Mouse (Mus musculus) lung, postnatal 0 days (tissue): ENCODE data around the gene Cplx1. TPM values are rescaled to one million over a fixed set of nuclear protein-coding genes. Genes with fewer than 3 reads are reported as not detected.
"Not testable (repeated sequence)": the region's sequence is repeated elsewhere in the genome, so short reads cannot be mapped to it uniquely, and the experiment has no call there.

Experiments used
- ATAC-seq: fragments of 200-750 bp; cut with Nextera tagmentation; 2 replicates; pipeline ENCODE4 v1.8.0; 2017; ENCODE audit warnings: moderate library complexity
- DNase-seq: peaks from one replicate; pipeline ENCODE4 v3.0.0-alpha.2; 2016; ENCODE audit warnings: low spot score
- H3K27ac ChIP-seq: fragments of 300-500 bp; sonication (generic); 2 replicates; pipeline ENCODE4 v1.5.1; 2014; ENCODE audit warnings: antibody characterized with exemption, mild to moderate bottlenecking, low read length, mixed read lengths
- H3K27me3 ChIP-seq: fragments of 300-500 bp; sonication (generic); replicated peaks from 2 replicates; pipeline ENCODE4 v1.6.1; 2014; ENCODE audit warnings: low read length, mixed read lengths; ENCODE audit not compliant: insufficient read depth
- H3K36me3 ChIP-seq: fragments of 300-500 bp; sonication (generic); 2 replicates; pipeline ENCODE4 v1.6.1; 2014; ENCODE audit warnings: low read length, mixed read lengths; ENCODE audit not compliant: insufficient read depth
- H3K4me1 ChIP-seq: fragments of 300-500 bp; sonication (generic); 2 replicates; pipeline ENCODE4 v1.6.1; 2014; ENCODE audit warnings: antibody characterized with exemption, low read depth, low read length, mixed read lengths; ENCODE audit not compliant: insufficient read depth
- H3K4me2 ChIP-seq: fragments of 300-500 bp; sonication (generic); replicated peaks from 2 replicates; pipeline ENCODE4 v1.6.1; 2014; ENCODE audit warnings: low read depth, mild to moderate bottlenecking, low read length, moderate library complexity, mixed read lengths
- H3K4me3 ChIP-seq: fragments of 300-500 bp; sonication (generic); 2 replicates; pipeline ENCODE4 v1.5.1; 2014; ENCODE audit warnings: low read depth, low read length
- H3K9ac ChIP-seq: fragments of 300-500 bp; sonication (generic); replicated peaks from 2 replicates; pipeline ENCODE4 v1.6.1; 2014; ENCODE audit warnings: low read depth, mild to moderate bottlenecking
- H3K9me3 ChIP-seq: fragments of 300-500 bp; sonication (generic); 2 replicates; pipeline ENCODE4 v1.6.1; 2016; ENCODE audit warnings: low read length, mixed read lengths
- CTCF ChIP-seq: IDR thresholded peaks from 2 replicates; pipeline ENCODE4 v1.5.1; 2016; ENCODE audit warnings: antibody characterized with exemption, mild to moderate bottlenecking
- EP300 ChIP-seq: IDR thresholded peaks from 2 replicates; pipeline ENCODE4 v1.6.1; 2016; ENCODE audit warnings: antibody characterized with exemption, mild to moderate bottlenecking, control low read depth
- WGBS: fragments of 180-500 bp; shearing (Covaris S2); extraction: QIAGEN DNeasy Blood & Tissue Kit; methylation state at CpG from one replicate; pipeline ENCODE4 v1.1.7; 2014; 5-methylcytosine and 5-hydroxymethylcytosine counted together
- polyA plus RNA-seq: library from polyadenylated mRNA; unstranded; fragments of >200 nt; fragmentation: Nextera tagmentation; extraction: Ambion mirVana; gene quantifications from 2 replicates; pipeline ENCODE4 v1.2.1, GENCODE M21; 2015

Gene Cplx1
- polyA plus RNA-seq, 1 experiment from 2014 or later, result 0.16 TPM

- no peaks in the 10 kb centered on the region for H3K36me3 ChIP-seq
- H3K27ac ChIP-seq, result no peak overlapping the region
- ATAC-seq, result no peak
- 70% methylated on average over 5 of the region's 5 CpGs for WGBS
- H3K4me2 ChIP-seq, result no peak overlapping the region
- no peak overlapping the region for H3K4me3 ChIP-seq
- H3K9me3 ChIP-seq, result no peaks in the 10 kb centered on the region
- no peak for DNase-seq
- H3K4me1 ChIP-seq, result no peaks in the 10 kb centered on the region
- H3K27me3 ChIP-seq, result no peaks in the 10 kb centered on the region
- TF ChIP-seq EP300 (no peak), CTCF (no peak)
- no peak overlapping the region for H3K9ac ChIP-seq
These were observed 30.9 kb downstream of the Cplx1 start for GRCm38 (mm10) chr5:108518951-108519350.

- WGBS, result 73% methylated on average over 9 of the region's 9 CpGs
- Histone ChIP-seq H3K36me3 (no peaks in the 10 kb centered on the region), H3K9me3 (no peaks in the 10 kb centered on the region), H3K4me2 (no peak overlapping the region), H3K27me3 (no peaks in the 10 kb centered on the region), H3K4me3 (no peak overlapping the region), H3K9ac (no peak overlapping the region), H3K27ac (no peak overlapping the region), H3K4me1 (no peaks in the 10 kb centered on the region)
- ATAC-seq, result no peak
- DNase-seq, result no peak
- no peak for TF ChIP-seq CTCF
- TF ChIP-seq EP300, result no peak
These were observed 31.5 kb downstream of the Cplx1 start for GRCm38 (mm10) chr5:108518106-108518885.

- WGBS, result 61% methylated on average over 3 of the region's 3 CpGs
- Histone ChIP-seq H3K4me1 (no peaks in the 10 kb centered on the region), H3K4me2 (no peak overlapping the region), H3K36me3 (no peaks in the 10 kb centered on the region), H3K27me3 (no peaks in the 10 kb centered on the region), H3K27ac (no peak overlapping the region), H3K4me3 (no peak overlapping the region), H3K9ac (no peak overlapping the region), H3K9me3 (no peaks in the 10 kb centered on the region)
- no peak for ATAC-seq
- TF ChIP-seq CTCF, result no peak
- TF ChIP-seq EP300, result no peak
- DNase-seq, result no peak
These were observed 33.2 kb downstream of the Cplx1 start for GRCm38 (mm10) chr5:108516655-108517054.

GRCm38 (mm10) chr5:108515581-108516361 lies 34.1 kb downstream of the Cplx1 start:
- Histone ChIP-seq H3K4me1 (no peaks in the 10 kb centered on the region), H3K27ac (no peak overlapping the region), H3K4me3 (no peak overlapping the region), H3K36me3 (no peaks in the 10 kb centered on the region), H3K9me3 (no peaks in the 10 kb centered on the region), H3K27me3 (no peaks in the 10 kb centered on the region), H3K4me2 (no peak overlapping the region), H3K9ac (no peak overlapping the region)
- DNase-seq (no peak), ATAC-seq (no peak)
- no peak for TF ChIP-seq EP300
- TF ChIP-seq CTCF, result no peak
- WGBS, result 66% methylated on average over 5 of the region's 6 CpGs

GRCm38 (mm10) chr5:108502286-108502685 lies 47.5 kb downstream of the Cplx1 start:
- ATAC-seq, result no peak
- whole genome bisulfite sequencing, result 91% methylated on average over 18 of the region's 18 CpGs
- TF ChIP-seq EP300 (no peak), CTCF (no peak)
- H3K4me2 ChIP-seq, result no peak overlapping the region
- H3K4me1 ChIP-seq, result no peaks in the 10 kb centered on the region
- no peak overlapping the region for H3K9ac ChIP-seq
- H3K4me3 ChIP-seq, result no peak overlapping the region
- H3K9me3 ChIP-seq, result no peaks in the 10 kb centered on the region
- H3K27me3 ChIP-seq, result no peaks in the 10 kb centered on the region
- H3K36me3 ChIP-seq, result peaks cover 47% of the 10 kb centered on the region
- no peak overlapping the region for H3K27ac ChIP-seq
- DNase-seq, result no peak

- H3K4me3 ChIP-seq, result no peak overlapping the region
- no peak overlapping the region for H3K27ac ChIP-seq
- no peaks in the 10 kb centered on the region for H3K4me1 ChIP-seq
- no peak overlapping the region for H3K9ac ChIP-seq
- H3K36me3 ChIP-seq, result peaks cover 52% of the 10 kb centered on the region
- H3K27me3 ChIP-seq, result no peaks in the 10 kb centered on the region
- TF ChIP-seq EP300 (no peak), CTCF (no peak)
- no peaks in the 10 kb centered on the region for H3K9me3 ChIP-seq
- 84% methylated on average over 1 of the region's 1 CpGs for WGBS
- DNase-seq, result no peak
- no peak for ATAC-seq
- no peak overlapping the region for H3K4me2 ChIP-seq
These were observed 48.3 kb downstream of the Cplx1 start for GRCm38 (mm10) chr5:108501573-108501972.

- not testable (repeated sequence) for H3K27ac ChIP-seq, H3K4me2 ChIP-seq, H3K4me3 ChIP-seq, H3K9ac ChIP-seq, H3K27me3 ChIP-seq, H3K4me1 ChIP-seq, H3K9me3 ChIP-seq, DNase-seq, ATAC-seq
- whole genome bisulfite sequencing, result 98% methylated on average over 3 of the region's 5 CpGs
- H3K36me3 ChIP-seq, result peaks cover 28% of the 10 kb centered on the region; the same call in 1 of the 2 replicates
These were observed 63.7 kb downstream of the Cplx1 start for GRCm38 (mm10) chr5:108486148-108486547.
